Mouse (Mus musculus): ENCODE measurements around the gene Epb41l4b. TPM values are rescaled to one million over a fixed set of nuclear protein-coding genes. Genes with fewer than 3 reads are reported as not detected.

Gene Epb41l4b
- total RNA-seq, 2 experiments from 2014 or later = 1.9 to 2.2 TPM

DNA sequence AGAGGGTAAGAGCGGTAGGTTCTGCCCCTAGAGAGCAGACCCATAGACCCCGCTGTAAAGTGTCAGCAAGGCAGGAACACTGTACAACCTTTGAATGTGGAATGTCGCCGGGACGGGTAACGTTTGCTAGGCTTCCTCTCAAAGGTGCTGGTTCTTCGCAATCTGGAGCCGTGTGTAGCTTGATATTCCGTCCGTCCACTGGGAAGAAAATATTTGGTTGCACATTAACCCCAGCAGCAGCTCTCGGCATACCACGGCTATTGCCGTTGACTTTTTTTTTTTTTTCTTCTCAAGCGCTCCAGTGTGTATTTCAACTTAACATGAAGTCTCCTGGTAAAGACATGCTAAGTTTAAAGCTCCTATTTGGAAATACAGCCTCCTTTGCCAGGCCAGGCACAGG lies 70.1 kb downstream of the Epb41l4b start:
- intact Hi-C loops (cut with DNase I) = no loop called here
- no peak for DNase-seq

DNA sequence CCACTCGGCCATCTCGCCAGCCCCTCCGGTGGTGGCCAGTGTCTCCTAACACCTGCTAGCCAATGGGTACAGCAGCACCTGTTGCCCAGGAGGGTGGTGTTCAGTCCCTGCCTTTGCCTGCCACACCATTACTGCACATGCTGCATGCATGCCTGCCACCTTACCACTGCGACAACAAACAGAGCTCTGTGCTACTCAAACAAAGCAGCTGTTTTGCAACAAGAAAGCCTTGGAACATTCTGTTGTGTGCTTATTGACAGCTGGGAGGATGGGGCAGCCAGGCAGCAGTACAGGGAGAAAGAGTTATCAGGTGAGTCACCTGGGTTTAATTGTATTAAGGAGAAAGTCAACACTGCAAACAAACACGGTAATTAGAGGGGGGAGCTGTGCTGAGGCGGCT lies 72.6 kb downstream of the Epb41l4b start:
- DNase-seq = no peak
- intact Hi-C loops (cut with DNase I) = no loop called here

DNA sequence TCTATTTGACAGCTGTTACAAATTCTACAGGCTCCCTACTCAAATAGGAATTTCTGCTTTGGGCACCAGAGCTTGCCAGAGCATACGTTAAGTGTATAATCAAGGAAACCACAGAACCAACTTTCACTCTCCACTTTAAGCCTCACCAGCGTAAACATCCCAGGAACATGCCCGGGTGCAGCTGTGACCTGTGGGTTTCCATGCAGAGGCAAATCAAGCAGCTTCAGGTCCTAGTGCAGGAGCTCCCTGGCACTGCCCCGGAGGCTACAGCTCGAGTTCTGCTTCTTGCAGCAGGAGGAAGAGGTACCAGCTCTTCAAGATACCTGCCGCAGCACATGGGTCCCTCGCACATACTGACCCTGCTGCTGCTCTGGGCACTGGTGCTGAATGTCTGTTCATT lies 74.8 kb downstream of the Epb41l4b start:
- intact Hi-C loops (cut with DNase I) = loop anchor here (10.0 kb wide), 1 partner anchor 236 kb away; the partner anchor contains the start of gene Ptpn3
- no peak for DNase-seq

DNA sequence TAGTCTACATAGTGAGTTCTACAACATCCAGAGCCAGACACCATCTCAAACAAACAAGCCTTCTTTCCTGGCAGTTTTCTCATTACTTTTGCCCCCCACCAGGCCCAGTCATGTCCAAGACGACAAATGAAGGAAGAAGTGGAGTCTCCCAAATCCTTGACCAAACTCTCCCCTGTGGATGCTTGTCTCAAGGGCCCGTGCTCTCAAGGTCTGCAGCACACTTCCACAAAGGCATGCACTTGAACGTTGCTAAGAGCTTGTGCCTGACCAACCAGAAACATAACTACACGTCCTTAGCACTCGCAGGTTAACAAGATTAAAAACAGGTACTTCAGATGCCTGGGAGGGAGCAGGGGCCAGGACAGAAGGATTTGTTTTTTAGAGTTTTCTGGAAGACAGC lies 75.4 kb downstream of the Epb41l4b start:
- intact Hi-C loops (cut with DNase I) = loop anchor here (10.0 kb wide), 1 partner anchor 237 kb away; the partner anchor contains the start of gene Ptpn3
- DNase-seq = no peak

DNA sequence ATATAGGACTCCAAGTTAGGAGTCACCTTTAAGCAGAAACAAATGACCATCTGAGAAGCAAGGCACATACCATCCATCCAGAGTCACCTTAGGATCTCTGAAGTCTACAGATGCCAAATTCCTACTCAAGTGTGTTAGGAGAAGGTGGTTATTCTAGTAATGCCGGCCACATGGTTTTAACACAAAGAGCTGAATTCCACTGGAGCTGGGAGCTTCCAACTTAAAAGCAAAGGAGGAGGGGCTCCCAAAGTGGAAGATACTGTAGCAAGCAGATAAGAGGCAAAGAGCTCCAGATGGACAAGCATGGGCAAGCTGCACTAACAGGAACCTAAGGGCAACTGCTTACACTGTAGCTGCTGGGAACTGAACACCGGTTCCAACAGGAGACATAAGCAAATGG lies 76.3 kb downstream of the Epb41l4b start:
- no peak for DNase-seq
- intact Hi-C loops (cut with DNase I) = loop anchor here (10.0 kb wide), 1 partner anchor 238 kb away; the partner anchor contains the start of gene Ptpn3

DNA sequence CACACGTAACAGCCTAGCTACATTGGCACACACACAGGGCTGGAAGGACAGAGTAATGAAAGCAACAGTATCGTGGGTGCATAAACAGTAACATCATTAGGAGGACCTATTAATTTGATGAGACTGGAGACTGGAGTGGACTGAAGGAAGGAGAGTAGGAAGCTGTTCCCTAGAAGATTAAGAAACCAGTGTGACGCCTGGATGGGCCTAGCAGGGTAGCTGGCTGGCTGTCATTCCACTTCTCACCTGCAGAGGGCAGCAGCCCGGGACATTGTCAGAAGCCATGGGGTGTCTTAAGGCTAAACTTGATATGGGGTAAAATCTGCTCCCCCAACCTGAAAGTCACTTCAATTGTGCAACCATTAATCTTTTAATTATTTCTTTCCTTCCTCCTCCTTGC lies 78.0 kb downstream of the Epb41l4b start:
- intact Hi-C loops (cut with DNase I) = loop anchor here (2.0 to 10.0 kb wide), 2 partner anchors 78 to 240 kb away; partner anchors contain the start of genes Epb41l4b and Ptpn3
- peak; percentile 72 to 73 for DNase-seq

DNA sequence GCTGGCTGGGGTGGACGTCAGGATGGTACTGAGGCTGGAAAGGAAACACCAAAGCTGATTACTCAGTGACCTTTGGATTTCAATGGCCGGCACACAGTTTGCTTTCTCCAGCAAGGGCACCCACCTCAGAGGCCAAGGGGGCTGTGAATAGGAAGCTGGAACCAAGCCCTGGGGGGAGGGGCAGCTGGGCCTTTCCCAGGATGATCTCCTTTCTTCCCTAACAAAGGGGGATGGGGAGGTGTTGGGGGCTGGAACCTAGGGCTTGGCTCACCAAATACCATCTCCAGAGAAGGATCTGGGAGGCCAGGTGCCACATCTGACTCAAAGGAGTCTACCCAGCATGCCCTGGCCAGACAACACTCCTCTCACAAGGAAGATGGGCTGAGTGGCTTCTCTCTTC lies 78.4 kb downstream of the Epb41l4b start:
- intact Hi-C loops (cut with DNase I) = loop anchor here (2.0 to 10.0 kb wide), 3 partner anchors 78 to 240 kb away; partner anchors contain the start of genes Epb41l4b and Ptpn3

DNA sequence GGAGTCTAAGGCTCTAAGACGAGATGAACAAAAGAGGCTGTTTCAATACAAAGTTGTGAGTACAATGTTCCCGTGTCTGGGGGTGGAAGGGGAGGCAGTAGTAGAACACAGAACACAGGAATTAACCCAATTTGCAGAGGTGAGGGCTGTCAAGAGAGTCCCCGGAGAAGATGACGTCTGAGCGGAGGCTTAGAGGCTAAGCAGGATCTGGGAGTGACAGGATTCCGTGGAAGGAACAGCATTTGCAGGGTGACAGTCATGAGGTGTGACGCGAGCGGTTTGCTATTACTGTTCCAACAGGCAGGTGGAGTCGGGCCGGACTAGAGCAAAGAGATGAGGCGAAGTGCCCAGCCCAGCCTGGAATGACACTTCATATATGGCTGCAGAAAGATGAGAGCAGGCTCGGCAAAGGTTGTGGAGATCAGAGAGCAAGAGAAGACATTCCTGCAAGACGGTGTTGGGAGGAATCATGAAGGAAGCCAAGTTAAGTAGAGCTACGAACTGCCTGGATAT lies 82.9 kb downstream of the Epb41l4b start:
- DNase-seq = no peak
- intact Hi-C loops (cut with DNase I) = loop anchor here (5.0 to 10.0 kb wide), 2 partner anchors 212 to 244 kb away; partner anchors contain the start of gene Ptpn3

More for the DNA sequence above, 78.4 kb downstream of the Epb41l4b start:
- DNase-seq = no peak

DNA sequence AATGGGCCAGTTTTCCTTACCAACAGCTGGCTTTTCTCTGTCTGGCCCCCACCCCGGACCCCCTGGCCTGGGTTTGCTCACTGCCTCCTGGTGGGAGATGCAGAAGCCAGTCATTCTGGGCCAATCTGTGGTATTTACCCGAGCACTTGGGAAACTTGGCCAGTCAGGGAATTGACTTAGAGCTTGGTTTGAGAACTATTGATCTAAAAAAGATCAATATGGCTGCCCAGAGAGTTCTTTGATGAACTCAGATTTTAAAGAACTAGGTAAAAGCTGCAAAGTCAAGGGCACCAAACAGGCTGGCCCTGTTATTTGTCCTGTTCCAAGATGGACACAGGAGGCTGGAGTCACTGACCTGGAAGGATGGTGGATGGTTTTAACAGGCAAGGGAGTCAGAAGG lies 84.6 kb downstream of the Epb41l4b start:
- no peak for DNase-seq
- intact Hi-C loops (cut with DNase I) = no loop called here

DNA sequence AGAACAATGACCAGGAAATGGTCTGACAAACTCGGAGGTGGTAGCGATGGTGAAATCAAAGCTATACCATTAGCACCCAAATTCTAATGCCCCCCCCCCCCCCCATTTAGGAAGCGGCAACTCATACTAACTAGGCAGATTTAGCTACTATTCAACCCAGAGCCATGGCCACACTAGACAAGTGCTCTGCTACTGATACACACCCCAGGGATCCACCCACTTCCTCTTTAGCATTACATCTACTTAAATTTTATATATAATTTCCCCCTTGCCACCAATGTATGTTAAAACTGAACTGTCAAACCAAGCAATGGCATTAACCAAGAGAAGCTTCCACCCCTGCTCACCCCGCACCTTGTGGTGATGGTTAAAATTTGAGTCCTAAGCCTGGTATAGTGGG lies 85.6 kb downstream of the Epb41l4b start:
- intact Hi-C loops (cut with DNase I) = no loop called here

DNA sequence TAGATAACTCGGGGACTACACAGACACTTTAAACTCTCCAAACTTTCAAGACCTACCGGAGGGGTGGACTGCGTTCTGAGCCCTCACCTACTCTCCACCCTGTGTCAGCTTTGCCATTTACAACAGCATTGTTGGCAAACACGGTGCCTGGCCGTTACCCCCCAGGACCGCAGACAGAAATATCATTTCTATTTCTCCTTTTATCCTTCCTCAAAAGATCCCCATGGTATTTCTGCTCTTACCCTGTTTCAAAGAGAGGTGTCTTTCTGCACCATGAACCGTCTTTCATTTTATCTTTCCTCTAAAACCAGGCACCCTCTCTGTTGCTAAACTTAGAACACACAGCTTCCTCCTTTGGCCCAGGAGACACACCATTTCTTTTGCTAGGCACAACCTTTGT lies 87.6 kb downstream of the Epb41l4b start:
- intact Hi-C loops (cut with DNase I) = no loop called here
- no peak for DNase-seq

More for the DNA sequence above, 85.6 kb downstream of the Epb41l4b start:
- DNase-seq = no peak

DNA sequence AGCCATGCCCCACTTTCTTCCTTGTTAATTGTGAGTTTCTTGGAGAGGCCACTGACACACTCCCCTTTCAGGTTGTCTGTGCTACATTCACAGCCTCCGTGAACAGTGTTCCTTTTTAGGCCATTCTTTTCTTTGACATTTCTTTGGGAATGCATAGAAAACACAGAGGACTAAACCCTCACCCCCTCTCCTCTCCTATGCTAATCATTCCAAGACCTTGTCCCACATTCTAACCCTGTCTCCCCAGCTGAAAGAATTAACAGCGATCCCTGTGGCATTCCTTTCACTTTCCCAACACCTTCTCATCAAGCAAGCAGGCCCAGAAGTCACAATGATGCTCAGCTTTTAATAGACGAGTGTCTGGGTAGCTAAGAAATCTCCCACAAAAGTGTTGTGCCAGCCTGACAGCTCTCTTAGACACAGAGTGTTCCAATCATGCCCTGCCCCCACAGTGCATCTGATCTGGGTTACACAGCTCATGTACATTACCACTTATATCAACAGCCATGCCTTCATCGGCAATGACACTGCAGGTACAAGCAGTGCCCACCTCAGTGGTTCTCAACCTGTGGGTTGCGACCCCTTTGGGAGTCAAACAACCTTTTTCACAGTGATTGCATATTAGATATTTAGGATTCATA lies 93.8 kb downstream of the Epb41l4b start:
- no peak for DNase-seq
- intact Hi-C loops (cut with DNase I) = no loop called here

DNA sequence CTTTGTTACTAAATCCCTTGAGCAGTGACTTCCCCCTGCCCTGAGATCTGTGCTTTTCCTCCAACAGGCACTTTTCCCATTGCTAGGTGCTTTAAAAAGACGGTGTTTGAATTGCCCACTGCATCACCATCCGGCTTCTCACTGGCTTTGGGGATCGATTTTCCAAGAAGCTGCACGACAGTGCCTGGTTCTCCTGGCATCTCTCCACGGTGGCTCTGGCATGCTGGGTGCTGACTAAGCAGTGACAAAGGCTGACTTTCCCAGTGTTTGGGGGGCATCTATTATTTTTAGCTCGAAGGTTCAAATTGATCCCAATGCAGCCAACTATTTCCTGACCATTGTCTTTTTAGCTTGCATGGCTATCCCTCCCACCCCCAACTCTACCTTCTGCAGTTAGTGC lies 94.7 kb downstream of the Epb41l4b start:
- no peak for DNase-seq
- intact Hi-C loops (cut with DNase I) = no loop called here

DNA sequence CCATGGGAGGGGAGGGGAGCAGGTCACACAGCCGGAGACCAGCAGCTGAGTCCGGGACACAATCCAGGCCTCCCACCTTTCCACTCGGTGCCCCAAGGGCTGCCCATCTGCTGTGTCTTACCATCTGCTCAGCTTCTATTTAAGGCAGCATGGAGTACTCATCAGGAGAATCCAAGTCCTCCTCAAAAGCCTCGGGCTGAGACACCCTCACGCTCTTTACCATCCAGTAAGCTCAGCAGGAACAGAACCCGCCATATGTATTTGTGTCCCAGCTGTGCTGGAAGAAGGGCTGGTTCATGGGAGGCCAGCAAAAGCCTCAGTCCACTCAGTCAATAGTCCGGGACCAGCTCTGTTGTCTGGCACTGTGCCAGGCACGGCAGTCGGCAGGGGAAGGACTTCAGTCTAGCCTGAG lies 97.1 kb downstream of the Epb41l4b start:
- intact Hi-C loops (cut with DNase I) = no loop called here
- no peak for DNase-seq

DNA sequence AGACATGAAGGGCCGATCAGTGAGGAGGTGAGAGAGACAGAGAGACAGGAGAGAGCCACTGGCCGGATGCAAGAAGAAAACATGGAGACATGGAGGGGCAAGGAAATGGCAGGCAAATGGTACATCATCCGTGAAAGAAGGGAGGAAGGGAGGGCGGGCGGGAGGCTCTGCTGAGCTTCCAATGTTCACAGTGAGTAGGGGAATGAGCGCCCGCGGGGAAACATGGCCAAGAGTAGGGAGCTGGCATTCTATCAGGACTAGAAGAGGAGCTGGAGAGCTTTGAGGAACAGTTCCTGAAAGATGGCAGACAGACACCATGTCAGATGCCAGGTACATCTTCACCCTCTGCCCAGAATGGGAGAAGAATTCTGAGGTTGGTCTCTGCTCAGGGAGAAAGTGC lies 99.6 kb downstream of the Epb41l4b start:
- intact Hi-C loops (cut with DNase I) = no loop called here
- DNase-seq = no peak

DNA sequence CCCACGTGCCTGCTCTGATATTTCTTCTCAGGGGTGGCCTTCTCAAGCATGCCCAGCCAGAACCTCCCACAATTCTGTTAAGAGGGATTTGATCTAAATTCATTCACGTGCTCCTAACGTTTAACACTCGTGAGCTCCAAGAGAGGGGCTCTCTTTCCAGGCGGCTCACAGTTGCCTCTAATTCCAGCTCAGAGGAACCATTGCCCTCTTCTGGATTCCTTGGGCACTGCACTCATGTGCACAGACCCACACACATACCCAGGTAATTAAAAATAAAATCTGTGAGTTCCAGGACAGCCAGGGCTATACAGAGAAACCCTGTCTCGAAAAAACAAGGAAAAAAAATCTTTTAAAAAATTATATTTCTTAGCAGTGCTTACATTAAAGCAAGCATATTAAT lies 101.6 kb downstream of the Epb41l4b start:
- no peak for DNase-seq
- intact Hi-C loops (cut with DNase I) = no loop called here

DNA sequence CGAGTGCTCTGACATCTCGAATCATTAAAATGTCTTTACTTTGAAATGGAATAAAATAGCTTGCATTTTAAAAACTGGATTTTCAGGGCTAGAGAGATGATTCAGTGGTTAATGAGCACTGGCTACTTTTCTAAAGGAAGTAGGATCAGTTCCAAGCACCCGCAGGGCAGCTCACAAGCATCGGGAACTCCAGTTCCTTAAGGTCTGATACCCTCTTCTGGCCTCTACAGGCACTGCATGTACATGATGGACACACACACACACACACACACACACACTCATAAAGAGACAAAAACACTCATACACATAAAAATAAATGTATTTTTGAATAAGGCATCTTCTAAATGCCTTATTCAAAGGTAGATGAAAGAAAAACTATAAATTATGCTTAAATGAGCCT lies 102.0 kb downstream of the Epb41l4b start:
- intact Hi-C loops (cut with DNase I) = no loop called here
- no peak for DNase-seq

DNA sequence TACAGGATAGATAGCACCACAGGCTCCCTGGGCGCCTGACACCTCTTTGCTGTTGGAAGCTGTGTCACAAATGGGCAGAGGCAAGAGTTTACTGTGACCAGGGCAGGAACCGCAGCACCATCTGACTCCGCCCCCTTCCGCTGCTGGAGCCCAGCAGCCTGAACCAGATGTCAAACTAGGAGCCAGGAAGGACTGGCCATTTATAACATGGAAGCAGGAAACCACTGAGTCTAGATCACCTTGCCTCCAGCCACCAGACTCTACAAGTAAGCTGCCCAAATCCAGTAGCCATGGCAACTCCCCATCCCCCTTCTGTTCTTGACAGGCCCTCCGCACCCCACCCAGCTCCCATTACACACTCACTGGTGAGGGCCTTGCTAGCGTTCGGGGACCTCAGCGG lies 102.8 kb downstream of the Epb41l4b start:
- intact Hi-C loops (cut with DNase I) = no loop called here
- no peak for DNase-seq

DNA sequence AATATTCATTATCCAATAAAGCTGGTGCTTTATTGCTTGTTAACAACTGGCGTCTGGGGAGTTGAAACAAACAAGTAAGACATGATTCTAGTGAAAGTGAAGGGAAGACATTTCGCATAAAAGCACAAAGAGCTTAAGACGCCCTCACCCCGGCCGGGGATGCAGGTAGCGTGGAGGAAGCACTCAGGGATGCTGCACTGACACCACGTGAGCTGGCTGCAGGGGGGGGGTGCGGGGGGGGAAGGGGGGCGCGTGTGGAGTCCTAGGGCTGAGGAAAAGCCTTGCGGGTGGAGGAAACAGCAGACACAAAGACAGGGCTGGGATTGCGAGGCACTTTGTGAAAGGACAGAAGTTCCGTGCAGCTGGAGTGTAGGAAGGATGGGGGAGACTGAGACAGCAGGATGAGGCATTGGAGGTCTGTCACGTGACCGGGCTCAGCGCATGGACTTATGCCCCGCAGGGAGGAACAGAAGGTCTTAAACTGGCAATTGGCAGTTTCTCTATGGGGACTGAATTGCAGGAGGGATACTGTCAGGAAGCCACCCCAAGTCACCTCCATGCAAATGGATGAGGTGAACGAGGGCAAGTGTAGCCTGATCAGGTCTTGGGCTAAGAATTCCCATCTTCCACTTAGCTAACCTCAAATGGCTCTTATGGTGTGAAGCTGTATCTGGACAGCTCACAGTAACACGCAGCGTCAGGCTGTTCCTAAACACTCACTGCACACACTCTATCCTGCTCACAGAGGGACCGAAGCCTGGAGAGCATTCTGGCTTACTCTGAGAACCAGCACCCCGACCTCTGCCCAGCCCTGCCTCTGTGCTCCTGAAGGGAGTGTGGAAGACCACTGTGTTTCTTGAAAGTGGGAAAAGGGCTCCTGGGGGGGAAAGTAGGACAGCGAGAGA lies 103.9 kb downstream of the Epb41l4b start:
- DNase-seq = no peak

DNA sequence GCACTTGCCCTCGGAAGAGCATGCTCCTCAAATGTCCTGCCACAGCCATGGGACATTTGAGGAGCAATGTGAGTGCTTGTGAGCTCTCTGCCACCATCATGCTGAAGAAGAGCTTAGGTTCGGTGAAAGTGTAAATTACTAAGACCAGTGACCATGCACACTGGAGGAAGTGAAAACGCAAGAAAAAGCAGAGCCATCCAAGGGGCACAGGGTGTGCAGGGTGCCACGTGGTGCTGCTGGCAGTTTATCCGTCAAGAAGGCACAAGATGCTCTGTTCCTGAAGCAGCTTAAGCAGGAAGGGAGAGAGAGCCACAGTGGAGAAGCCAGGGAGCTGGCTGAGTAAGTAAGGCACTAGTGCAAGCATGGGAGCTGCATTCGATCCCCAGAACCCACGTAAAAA lies 105.7 kb downstream of the Epb41l4b start:
- intact Hi-C loops (cut with DNase I) = no loop called here

More for the DNA sequence above, 103.9 kb downstream of the Epb41l4b start:
- intact Hi-C loops (cut with DNase I) = no loop called here

DNA sequence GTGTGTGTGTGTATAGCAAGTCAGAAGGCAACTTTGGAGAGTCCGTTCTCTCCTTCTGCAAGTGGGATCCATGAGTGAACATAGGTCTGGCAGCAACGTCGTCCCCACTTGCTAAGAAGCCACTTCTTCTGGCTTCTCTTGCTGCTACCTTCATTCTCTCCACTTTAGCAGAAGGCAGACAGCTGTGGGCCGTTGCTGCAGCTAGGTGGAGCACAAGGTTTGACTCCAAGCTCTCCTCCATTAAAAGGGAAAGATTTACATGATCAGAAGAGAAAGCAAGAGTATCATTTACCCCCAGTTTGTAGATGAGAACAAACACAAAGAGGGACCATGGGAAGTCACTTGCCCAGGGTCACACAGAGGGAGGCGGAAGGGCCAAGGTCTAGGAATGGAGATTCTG lies 109.1 kb downstream of the Epb41l4b start:
- intact Hi-C loops (cut with DNase I) = no loop called here
- no peak for DNase-seq

More for the DNA sequence above, 105.7 kb downstream of the Epb41l4b start:
- DNase-seq = no peak
